Mouse (Mus musculus): ENCODE data around the gene Gm17482. TPM values are rescaled to one million over a fixed set of nuclear protein-coding genes. Genes with fewer than 3 reads are reported as not detected.

Gm17482 gene
- polyA plus RNA-seq, 1 experiment = not detected

- TF ChIP-seq POLR2A (IDR thresholded peaks at IDR 0.05; ENCODE audit: borderline replicate concordance, control insufficient read depth, low read depth, low read length) (no peak), CTCF (IDR thresholded peaks at IDR 0.05; ENCODE audit: control insufficient read depth, insufficient read depth, low read length) (no peak)
- WGBS = 22% methylated on average over 4 of the region's 4 CpGs
- H3K4me3 ChIP-seq (replicated peaks; ENCODE audit: control insufficient read depth, low read depth, low read length) = no peak overlapping the region
- no peak overlapping the region for H3K27ac ChIP-seq (ENCODE audit: control insufficient read depth, insufficient read depth, low read depth, low read length, poor library complexity)
- H3K4me1 ChIP-seq (ENCODE audit: control insufficient read depth, insufficient read depth, low read length) = no peaks in the 10 kb centered on the region
Measured at GRCm38 (mm10) chr6:115271866-115272271, 44.7 kb downstream of the Gm17482 start.

GRCm38 (mm10) chr6:115273346-115273745, 46.2 kb downstream of the Gm17482 start:
- 79% methylated on average over 10 of the region's 10 CpGs for WGBS
- TF ChIP-seq POLR2A (IDR thresholded peaks at IDR 0.05; ENCODE audit: borderline replicate concordance, control insufficient read depth, low read depth, low read length) (no peak), CTCF (IDR thresholded peaks at IDR 0.05; ENCODE audit: control insufficient read depth, insufficient read depth, low read length) (no peak)
- H3K4me1 ChIP-seq (ENCODE audit: control insufficient read depth, insufficient read depth, low read length) = no peaks in the 10 kb centered on the region
- H3K4me3 ChIP-seq (replicated peaks; ENCODE audit: control insufficient read depth, low read depth, low read length) = no peak overlapping the region
- H3K27ac ChIP-seq (ENCODE audit: control insufficient read depth, insufficient read depth, low read depth, low read length, poor library complexity) = no peak overlapping the region

- no peak for TF ChIP-seq POLR2A (IDR thresholded peaks at IDR 0.05; ENCODE audit: borderline replicate concordance, control insufficient read depth, low read depth, low read length)
- TF ChIP-seq CTCF (IDR thresholded peaks at IDR 0.05; ENCODE audit: control insufficient read depth, insufficient read depth, low read length) = no peak
- Histone ChIP-seq H3K4me1 (ENCODE audit: control insufficient read depth, insufficient read depth, low read length) (no peaks in the 10 kb centered on the region), H3K4me3 (replicated peaks; ENCODE audit: control insufficient read depth, low read depth, low read length) (no peak overlapping the region), H3K27ac (ENCODE audit: control insufficient read depth, insufficient read depth, low read depth, low read length, poor library complexity) (no peak overlapping the region)
- 68% methylated on average over 9 of the region's 9 CpGs for WGBS
Measured at GRCm38 (mm10) chr6:115274705-115275104, 47.6 kb downstream of the Gm17482 start.

GRCm38 (mm10) chr6:115275116-115275815, 48.1 kb downstream of the Gm17482 start:
- TF ChIP-seq POLR2A (IDR thresholded peaks at IDR 0.05; ENCODE audit: borderline replicate concordance, control insufficient read depth, low read depth, low read length) (no peak), CTCF (IDR thresholded peaks at IDR 0.05; ENCODE audit: control insufficient read depth, insufficient read depth, low read length) (no peak)
- WGBS = 85% methylated on average over 10 of the region's 10 CpGs
- Histone ChIP-seq H3K4me3 (replicated peaks; ENCODE audit: control insufficient read depth, low read depth, low read length) (no peak overlapping the region), H3K27ac (ENCODE audit: control insufficient read depth, insufficient read depth, low read depth, low read length, poor library complexity) (no peak overlapping the region), H3K4me1 (ENCODE audit: control insufficient read depth, insufficient read depth, low read length) (no peaks in the 10 kb centered on the region)

- Histone ChIP-seq H3K4me1 (ENCODE audit: control insufficient read depth, insufficient read depth, low read length) (no peaks in the 10 kb centered on the region), H3K4me3 (replicated peaks; ENCODE audit: control insufficient read depth, low read depth, low read length) (no peak overlapping the region), H3K27ac (ENCODE audit: control insufficient read depth, insufficient read depth, low read depth, low read length, poor library complexity) (no peak overlapping the region)
- TF ChIP-seq CTCF (IDR thresholded peaks at IDR 0.05; ENCODE audit: control insufficient read depth, insufficient read depth, low read length) (no peak), POLR2A (IDR thresholded peaks at IDR 0.05; ENCODE audit: borderline replicate concordance, control insufficient read depth, low read depth, low read length) (no peak)
- 53% methylated on average over 8 of the region's 8 CpGs for WGBS
Measured at GRCm38 (mm10) chr6:115278086-115278485, 50.9 kb downstream of the Gm17482 start.

- TF ChIP-seq POLR2A (IDR thresholded peaks at IDR 0.05; ENCODE audit: borderline replicate concordance, control insufficient read depth, low read depth, low read length) (no peak), CTCF (IDR thresholded peaks at IDR 0.05; ENCODE audit: control insufficient read depth, insufficient read depth, low read length) (no peak)
- Histone ChIP-seq H3K4me1 (ENCODE audit: control insufficient read depth, insufficient read depth, low read length) (no peaks in the 10 kb centered on the region), H3K27ac (ENCODE audit: control insufficient read depth, insufficient read depth, low read depth, low read length, poor library complexity) (no peak overlapping the region), H3K4me3 (replicated peaks; ENCODE audit: control insufficient read depth, low read depth, low read length) (no peak overlapping the region)
- 69% methylated on average over 2 of the region's 2 CpGs for WGBS
Measured at GRCm38 (mm10) chr6:115279639-115280038, 52.5 kb downstream of the Gm17482 start.

GRCm38 (mm10) chr6:115284153-115284552, 57.0 kb downstream of the Gm17482 start:
- no peak overlapping the region for H3K4me3 ChIP-seq (replicated peaks; ENCODE audit: control insufficient read depth, low read depth, low read length)
- H3K27ac ChIP-seq (ENCODE audit: control insufficient read depth, insufficient read depth, low read depth, low read length, poor library complexity) = no peak overlapping the region
- WGBS = 38% methylated on average over 2 of the region's 2 CpGs
- no peak for TF ChIP-seq CTCF (IDR thresholded peaks at IDR 0.05; ENCODE audit: control insufficient read depth, insufficient read depth, low read length)
- no peak for TF ChIP-seq POLR2A (IDR thresholded peaks at IDR 0.05; ENCODE audit: borderline replicate concordance, control insufficient read depth, low read depth, low read length)
- no peaks in the 10 kb centered on the region for H3K4me1 ChIP-seq (ENCODE audit: control insufficient read depth, insufficient read depth, low read length)

- Histone ChIP-seq H3K4me3 (replicated peaks; ENCODE audit: control insufficient read depth, low read depth, low read length) (no peak overlapping the region), H3K27ac (ENCODE audit: control insufficient read depth, insufficient read depth, low read depth, low read length, poor library complexity) (no peak overlapping the region), H3K4me1 (ENCODE audit: control insufficient read depth, insufficient read depth, low read length) (no peaks in the 10 kb centered on the region)
- 83% methylated on average over 6 of the region's 6 CpGs for WGBS
- TF ChIP-seq POLR2A (IDR thresholded peaks at IDR 0.05; ENCODE audit: borderline replicate concordance, control insufficient read depth, low read depth, low read length) (no peak), CTCF (IDR thresholded peaks at IDR 0.05; ENCODE audit: control insufficient read depth, insufficient read depth, low read length) (no peak)
Measured at GRCm38 (mm10) chr6:115286441-115286840, 59.3 kb downstream of the Gm17482 start.

All from bone marrow, adult 2 months (tissue).